Mouse (Mus musculus) ES-E14 (cell line): ENCODE data around the gene Hist1h2bg. TPM values are rescaled to one million over a fixed set of nuclear protein-coding genes. Genes with fewer than 3 reads are reported as not detected.

Experiments
- DNase-seq: peaks from one replicate; pipeline ENCODE4 v3.0.0-alpha.2; 2013; ENCODE audit warnings: low read depth, low spot score
- H3K27ac ChIP-seq: 2 replicates; pipeline ENCODE4 v1.5.1; 2012; ENCODE audit warnings: low read depth, mild to moderate bottlenecking, low read length, moderate library complexity, mixed read lengths; ENCODE audit not compliant: poor library complexity, insufficient read depth, severe bottlenecking
- H3K36me3 ChIP-seq: 2 replicates; pipeline ENCODE4 v1.6.1; 2012; ENCODE audit warnings: mild to moderate bottlenecking, low read length, moderate library complexity, mixed read lengths; ENCODE audit not compliant: control insufficient read depth, poor library complexity, insufficient read depth, severe bottlenecking
- H3K4me1 ChIP-seq, 2 experiments: fragments of 150-350 bp in 1 of 2; sonication (generic) in 1 of 2; 2 replicates each; pipeline ENCODE4 v1.6.1; 2012; ENCODE audit warnings: low read length in 2 of 2, mild to moderate bottlenecking in 1 of 2, mixed read lengths in 1 of 2; ENCODE audit not compliant: control insufficient read depth in 2 of 2, insufficient read depth in 2 of 2, poor library complexity in 1 of 2
- H3K4me3 ChIP-seq, 2 experiments: fragments of 150-350 bp in 1 of 2; sonication (generic) in 1 of 2; 2 replicates each; pipeline ENCODE4 v1.5.1; 2012; ENCODE audit warnings: low read length in 2 of 2, low read depth in 1 of 2, mild to moderate bottlenecking in 1 of 2, mixed read lengths in 1 of 2; ENCODE audit not compliant: insufficient read depth in 1 of 2, poor library complexity in 1 of 2, severe bottlenecking in 1 of 2
- H3K9ac ChIP-seq: 2 replicates; pipeline ENCODE4 v1.6.1; 2012; ENCODE audit warnings: low read depth, mild to moderate bottlenecking, low read length, mixed read lengths; ENCODE audit not compliant: poor library complexity, insufficient read depth, severe bottlenecking
- H3K9me3 ChIP-seq: fragments of 150-350 bp; sonication (generic); 2 replicates; pipeline ENCODE4 v1.6.1; 2012; ENCODE audit warnings: low read depth, mild to moderate bottlenecking, low read length; ENCODE audit not compliant: control insufficient read depth, insufficient read depth
- CHD2 ChIP-seq: IDR thresholded peaks from 2 replicates; pipeline ENCODE4 v1.6.1; 2014; ENCODE audit warnings: mild to moderate bottlenecking, low read depth, low read length, inconsistent platforms
- HCFC1 ChIP-seq: IDR thresholded peaks from 2 replicates; pipeline ENCODE4 v1.6.1; 2012; ENCODE audit warnings: low read length, inconsistent platforms, borderline replicate concordance; ENCODE audit not compliant: insufficient read depth
- MAFK ChIP-seq: IDR thresholded peaks from 2 replicates; pipeline ENCODE4 v1.6.1; 2014; ENCODE audit warnings: mild to moderate bottlenecking, low read depth, low read length, inconsistent platforms; ENCODE audit not compliant: insufficient read depth
- ZC3H11A ChIP-seq: IDR thresholded peaks from 2 replicates; pipeline ENCODE4 v1.6.1; 2012; ENCODE audit warnings: low read depth, mild to moderate bottlenecking, inconsistent platforms, low read length, borderline replicate concordance
- ZNF384 ChIP-seq: IDR thresholded peaks from 2 replicates; pipeline ENCODE4 v1.6.1; 2012; ENCODE audit warnings: low read depth, low read length, inconsistent platforms
- in situ Hi-C, 2 experiments: fragments of 600-800 bp; cut with MboI; formaldehyde crosslinking; loops; one replicate each; pipeline ENCODE4 v1.15.1; 2025; ENCODE audit warnings: low sequenced_read_pairs in 2 of 2, inconsistent platforms in 1 of 2; ENCODE audit not compliant: unreplicated experiment in 2 of 2
- total RNA-seq: library from RNA; depleted of rRNA; stranded (reverse); fragments of 300-350 nt; gene quantifications from 2 replicates; pipeline ENCODE4 v1.2.3, GENCODE M21; 2012; rRNA removed

Gene Hist1h2bg
- 1,383 and 2,074 TPM in 2 replicates for total RNA-seq

- no peaks in the 10 kb centered on the region for H3K4me1 ChIP-seq
Measured at GRCm38 (mm10) chr13:23571022-23571503, at the start of gene Hist1h2bg, which contains the start of gene Hist1h2ae. Hist1h2bg (plus strand) TSS chr13:23571396. Hist1h2ae (minus strand) TSS chr13:23571220.

GRCm38 (mm10) chr13:23521703-23522102 lies 49.5 kb upstream of the Hist1h2bg start:
- no peak overlapping the region for H3K9ac ChIP-seq
- H3K4me3 ChIP-seq: 0 out of 4 replicates have a peak overlapping the region, but pooled peaks of 1 of the 2 experiments have one; percentile 3
- no peaks in the 10 kb centered on the region for H3K4me1 ChIP-seq
- TF ChIP-seq ZNF384 (0 out of 2 replicates have a peak, but pooled peaks have one; percentile 11), ZC3H11A (no peak), HCFC1 (no peak), CHD2 (no peak), MAFK (peak; percentile 91)
- H3K9me3 ChIP-seq: no peaks in the 10 kb centered on the region
- H3K27ac ChIP-seq: no peak overlapping the region
- DNase-seq: no peak
- in situ Hi-C loops: loop anchor here (10.0 to 25.0 kb wide), 2 partner anchors 209 to 1597 kb away; no protein-coding TSS in a partner anchor
- H3K36me3 ChIP-seq: no peaks in the 10 kb centered on the region

More at GRCm38 (mm10) chr13:23571022-23571503, at the start of gene Hist1h2bg, which contains the start of gene Hist1h2ae:
- Histone ChIP-seq H3K27ac (peak within 1 kb of the TSS; percentile 92), H3K4me3 (peak within 1 kb of the TSS; percentile 27 to 66), H3K36me3 (no peaks in the 10 kb centered on the region), H3K9me3 (no peaks in the 10 kb centered on the region), H3K9ac (peak within 1 kb of the TSS; percentile 67)
- TF ChIP-seq ZC3H11A (no peak), CHD2 (peak; percentile 80; the same call in 1 of the 2 replicates)
- in situ Hi-C loops: loop anchor here (25.0 kb wide), 2 partner anchors 1534 to 1834 kb away; partner anchors contain the start of genes Hist1h4j (in 2 of the 2), Hist1h2ag (in 1 of the 2), Hist1h2ah (in 1 of the 2) and Hist1h2bj (in 1 of the 2)
- DNase-seq: peak; percentile 79

DNA sequence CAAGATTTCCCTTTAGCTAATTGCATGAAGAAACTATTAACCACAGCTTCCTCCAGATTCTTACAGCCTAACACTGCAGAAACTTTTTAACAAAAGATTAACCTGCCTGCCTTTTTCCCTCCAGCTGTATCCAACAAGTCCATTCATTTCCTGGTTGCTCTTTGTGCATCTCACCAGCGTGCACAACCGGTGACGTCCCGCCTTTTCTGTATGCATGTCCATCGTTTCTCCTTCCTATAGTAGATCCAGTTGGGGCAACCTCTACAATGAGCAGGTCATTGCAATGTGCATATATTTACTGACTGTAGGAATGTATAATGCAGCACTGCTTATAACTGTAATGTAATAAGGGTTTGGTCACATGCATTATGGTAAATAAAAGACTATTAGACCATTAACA lies 47.2 kb upstream of the Hist1h2bg start:
- in situ Hi-C loops: loop anchor here (10.0 to 25.0 kb wide), 2 partner anchors 212 to 1599 kb away; no protein-coding TSS in a partner anchor
- TF ChIP-seq ZNF384 (no peak), ZC3H11A (no peak), HCFC1 (no peak), CHD2 (no peak)
- no peaks in the 10 kb centered on the region for H3K36me3 ChIP-seq

GRCm38 (mm10) chr13:23524654-23525053 lies 46.5 kb upstream of the Hist1h2bg start:
- no peaks in the 10 kb centered on the region for H3K36me3 ChIP-seq
- in situ Hi-C loops: loop anchor here (10.0 to 25.0 kb wide), 3 partner anchors 212 to 1600 kb away; partner anchors contain the start of genes Hist1h2ag (in 1 of the 2), Hist1h2ah (in 1 of the 2), Hist1h2bj (in 1 of the 2) and Hist1h2bk (in 1 of the 2)
- no peak overlapping the region for H3K27ac ChIP-seq
- no peak for DNase-seq
- no peaks in the 10 kb centered on the region for H3K9me3 ChIP-seq
- no peaks in the 10 kb centered on the region; a peak in 1 of 4 replicates for H3K4me1 ChIP-seq
- no peak overlapping the region for H3K4me3 ChIP-seq
- H3K9ac ChIP-seq: no peak overlapping the region
- peak; percentile 91 for TF ChIP-seq ZC3H11A
- TF ChIP-seq ZNF384: peak; percentile 81
- TF ChIP-seq HCFC1: no peak

More for the DNA sequence above, 47.2 kb upstream of the Hist1h2bg start:
- H3K9ac ChIP-seq: no peak overlapping the region
- H3K9me3 ChIP-seq: no peaks in the 10 kb centered on the region
- no peak for DNase-seq
- no peak overlapping the region for H3K4me3 ChIP-seq
- no peak overlapping the region for H3K27ac ChIP-seq
- no peaks in the 10 kb centered on the region for H3K4me1 ChIP-seq
